Mouse (Mus musculus) spleen, adult 2 months (tissue): ENCODE measurements at regions not wholly inside any gene's neighbourhood (a gene's known extent, or its start where the extent isn't known, plus 50 kb on each side); places are given as distances from the start of the nearest gene placed in this dataset.
"Not testable (repeated sequence)": the region's sequence is repeated elsewhere in the genome, so short reads cannot be mapped to it uniquely, and the experiment has no call there.

Experiments used
- DNase-seq, 2 experiments: peaks; one replicate each; pipeline versions ENCODE4 v3.0.0 to v3.0.0-alpha.2; 2012 to 2021; ENCODE audit warnings: low spot score in 2 of 2, low read depth in 1 of 2
- H3K27ac ChIP-seq: fragments of 200-500 bp; 2 replicates; pipeline ENCODE4 v1.5.1; 2012; ENCODE audit warnings: low read length, inconsistent platforms; ENCODE audit not compliant: insufficient read depth
- H3K27me3 ChIP-seq: fragments of 200-500 bp; 2 replicates; pipeline ENCODE4 v1.6.1; 2012; ENCODE audit warnings: mild to moderate bottlenecking, moderate library complexity, low read length, inconsistent platforms; ENCODE audit not compliant: control insufficient read depth, insufficient read depth
- H3K36me3 ChIP-seq: fragments of 200-500 bp; 2 replicates; pipeline ENCODE4 v1.6.1; 2012; ENCODE audit warnings: mild to moderate bottlenecking, low read length, inconsistent platforms; ENCODE audit not compliant: control insufficient read depth, insufficient read depth
- H3K4me1 ChIP-seq: fragments of 200-500 bp; 2 replicates; pipeline ENCODE4 v1.6.1; 2011; ENCODE audit warnings: inconsistent platforms; ENCODE audit not compliant: control insufficient read depth, insufficient read depth, insufficient read length
- H3K4me3 ChIP-seq: fragments of 200-500 bp; 2 replicates; pipeline ENCODE4 v1.5.1; 2011; ENCODE audit warnings: mild to moderate bottlenecking, inconsistent platforms; ENCODE audit not compliant: insufficient read depth, insufficient read length; ENCODE audit errors: extremely low read depth
- CTCF ChIP-seq: fragments of 200-500 bp; IDR thresholded peaks from 2 replicates; pipeline ENCODE4 v1.5.1; 2011; ENCODE audit warnings: mild to moderate bottlenecking, inconsistent platforms; ENCODE audit not compliant: insufficient read depth, insufficient read length, insufficient replicate concordance; ENCODE audit errors: extremely low read depth
- POLR2A ChIP-seq: fragments of 200-500 bp; IDR thresholded peaks from 2 replicates; pipeline ENCODE4 v1.6.1; 2011; ENCODE audit warnings: low read depth, low read length, inconsistent platforms
- WGBS: fragments of 180-500 bp; shearing (Covaris S2); methylation state at CpG from one replicate; pipeline ENCODE4 v1.1.7; 2018; 5-methylcytosine and 5-hydroxymethylcytosine counted together

DNA sequence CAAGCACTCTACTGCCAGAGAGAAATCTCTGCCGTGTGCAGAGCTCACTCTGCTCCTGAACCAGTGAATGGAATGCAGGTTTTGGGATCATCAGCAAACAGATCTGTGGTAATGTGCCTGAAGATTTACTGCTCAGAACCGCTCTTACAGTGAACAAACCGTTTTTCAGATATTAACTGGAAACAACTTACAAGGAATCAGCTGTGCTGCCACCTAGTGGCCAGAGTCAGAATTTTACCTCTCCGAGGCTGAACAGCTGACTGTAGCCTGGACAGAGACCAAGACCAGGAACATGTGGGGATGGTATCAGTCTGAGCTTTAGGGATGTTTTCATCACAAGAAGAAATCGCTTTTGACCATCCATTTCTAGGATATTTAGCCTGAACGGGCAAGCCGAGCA is 65.3 kb downstream of the Gm15023 start:
- H3K27ac ChIP-seq, H3K36me3 ChIP-seq, H3K4me3 ChIP-seq, H3K27me3 ChIP-seq, H3K4me1 ChIP-seq: not testable (repeated sequence)
- WGBS: 40% methylated on average over 7 of the region's 7 CpGs
- DNase-seq: peak in 1 of 2 experiments; percentile 9

DNA sequence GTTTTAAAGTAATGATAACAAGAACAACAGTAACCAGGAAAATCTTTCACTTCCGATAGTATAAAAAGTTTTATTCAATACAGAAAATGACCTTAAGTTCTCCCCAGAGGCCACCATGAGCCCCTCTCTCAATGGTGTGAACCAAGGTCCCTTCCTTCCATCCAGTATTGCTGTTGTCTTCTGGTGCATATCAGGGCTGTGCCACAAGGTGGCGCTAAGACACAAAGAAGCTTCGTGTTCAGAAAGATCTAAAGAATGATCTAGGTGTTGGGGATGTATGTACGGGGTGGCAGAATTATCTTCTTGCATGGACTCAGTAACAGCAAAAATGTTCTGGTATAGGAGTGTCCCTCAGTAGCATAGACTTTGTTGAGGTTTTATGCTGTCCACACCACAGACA is 66.6 kb downstream of the Gm15023 start:
- not testable (repeated sequence) for H3K4me3 ChIP-seq, H3K4me1 ChIP-seq, H3K27ac ChIP-seq, H3K36me3 ChIP-seq, H3K27me3 ChIP-seq
- peak in 1 of 2 experiments; percentile 6 for DNase-seq
- 18% methylated on average over 4 of the region's 4 CpGs for WGBS

DNA sequence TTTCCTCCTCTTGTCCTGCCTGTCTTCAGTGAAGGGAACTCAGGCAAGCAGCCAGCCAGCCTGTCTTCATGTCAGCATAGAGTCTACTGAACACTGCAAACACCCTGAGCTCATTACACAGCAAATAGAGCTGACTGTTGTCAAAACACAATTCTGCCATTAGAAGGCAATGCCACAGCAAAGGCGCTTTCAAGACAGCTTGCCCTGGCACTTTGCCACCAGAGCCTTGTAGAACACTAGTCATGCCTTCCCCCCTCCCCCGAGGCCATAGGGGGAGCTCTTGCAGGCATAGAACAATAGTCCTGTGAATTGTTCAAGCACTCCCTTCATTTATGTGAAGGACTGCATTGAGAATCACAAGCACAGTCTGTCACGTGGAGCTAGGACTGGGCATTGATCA is 75.8 kb downstream of the Gm15023 start:
- Histone ChIP-seq H3K36me3 (no peaks in the 10 kb centered on the region), H3K4me1 (no peaks in the 10 kb centered on the region), H3K27me3 (no peaks in the 10 kb centered on the region), H3K27ac (no peak overlapping the region), H3K4me3 (no peak overlapping the region)
- no peak for TF ChIP-seq CTCF
- TF ChIP-seq POLR2A: no peak
- DNase-seq: no peak
- 67% methylated on average over 3 of the region's 3 CpGs for whole genome bisulfite sequencing

DNA sequence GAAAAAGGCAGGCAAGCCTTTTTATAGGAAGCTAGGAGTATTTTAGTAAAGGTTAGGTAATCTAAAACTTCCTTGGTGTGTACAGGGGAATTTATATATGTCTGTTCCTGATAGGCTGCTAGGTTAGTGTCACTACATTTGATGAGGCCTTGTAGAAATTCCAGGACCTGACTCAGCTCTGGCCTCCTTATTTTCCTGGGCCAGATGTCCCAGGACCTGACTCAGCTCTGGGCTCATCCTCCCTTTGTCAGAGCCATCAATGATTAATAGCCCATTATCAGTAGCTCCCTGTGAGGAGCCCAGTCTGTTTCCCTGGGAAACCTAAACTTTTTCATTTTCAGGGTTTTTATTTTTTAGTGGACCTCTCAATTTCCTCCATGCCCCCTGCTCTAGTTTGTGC is 79.3 kb downstream of the Gm15023 start:
- Histone ChIP-seq H3K27ac (no peak overlapping the region), H3K27me3 (no peaks in the 10 kb centered on the region), H3K4me3 (no peak overlapping the region), H3K36me3 (no peaks in the 10 kb centered on the region), H3K4me1 (no peaks in the 10 kb centered on the region)
- no peak for DNase-seq
- TF ChIP-seq CTCF (no peak), POLR2A (no peak)

DNA sequence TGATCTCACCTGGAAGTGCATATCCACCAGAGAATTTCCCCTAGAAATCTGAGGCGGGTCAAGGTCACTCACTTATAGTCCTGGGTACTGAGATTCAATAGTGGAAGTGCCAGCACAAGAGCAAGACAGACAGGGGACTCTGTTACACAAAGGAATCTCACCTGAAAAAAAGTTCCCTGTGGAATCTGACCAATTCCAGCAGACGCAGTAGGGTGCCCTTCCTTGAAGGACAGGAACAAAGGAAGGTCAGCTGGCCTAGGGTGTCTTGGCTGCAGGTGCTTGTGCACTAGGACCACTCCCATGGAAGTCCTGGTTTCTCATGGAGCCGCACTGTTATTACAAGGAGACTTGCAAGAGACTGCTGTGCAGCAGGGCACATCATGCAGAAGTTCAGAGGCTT is 81.2 kb downstream of the Gm15023 start:
- Histone ChIP-seq H3K27me3 (no peaks in the 10 kb centered on the region), H3K36me3 (no peaks in the 10 kb centered on the region), H3K27ac (no peak overlapping the region), H3K4me3 (no peak overlapping the region), H3K4me1 (no peaks in the 10 kb centered on the region)
- WGBS: 74% methylated on average over 3 of the region's 3 CpGs
- no peak for DNase-seq
- TF ChIP-seq CTCF (no peak), POLR2A (no peak)

DNA sequence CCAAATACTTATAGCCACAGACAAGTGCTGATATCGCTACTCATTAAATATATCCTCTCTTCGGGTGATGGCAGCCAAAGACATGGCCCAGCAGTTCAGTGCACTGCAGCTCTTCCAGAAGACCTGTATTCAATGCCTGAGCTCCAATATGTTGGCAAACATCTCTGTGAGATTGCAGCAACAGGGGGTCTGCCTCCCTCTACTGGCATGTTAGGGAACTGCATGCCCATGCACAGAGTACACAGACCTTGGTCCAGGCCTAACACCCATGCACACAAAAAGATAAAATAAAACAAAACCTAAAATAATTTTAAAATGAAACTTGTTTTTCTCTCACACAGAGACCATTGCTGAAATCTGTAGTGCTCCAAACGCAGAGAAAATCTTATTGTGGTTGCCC is 82.1 kb upstream of the Zmat1 start:
- 21% methylated on average over 3 of the region's 3 CpGs for WGBS
- not testable (repeated sequence) for H3K27me3 ChIP-seq, H3K36me3 ChIP-seq, H3K27ac ChIP-seq, H3K4me1 ChIP-seq, H3K4me3 ChIP-seq
- peak in 1 of 2 experiments; percentile 22 for DNase-seq
- peak; percentile 28; the same call in 1 of the 2 replicates for TF ChIP-seq CTCF

DNA sequence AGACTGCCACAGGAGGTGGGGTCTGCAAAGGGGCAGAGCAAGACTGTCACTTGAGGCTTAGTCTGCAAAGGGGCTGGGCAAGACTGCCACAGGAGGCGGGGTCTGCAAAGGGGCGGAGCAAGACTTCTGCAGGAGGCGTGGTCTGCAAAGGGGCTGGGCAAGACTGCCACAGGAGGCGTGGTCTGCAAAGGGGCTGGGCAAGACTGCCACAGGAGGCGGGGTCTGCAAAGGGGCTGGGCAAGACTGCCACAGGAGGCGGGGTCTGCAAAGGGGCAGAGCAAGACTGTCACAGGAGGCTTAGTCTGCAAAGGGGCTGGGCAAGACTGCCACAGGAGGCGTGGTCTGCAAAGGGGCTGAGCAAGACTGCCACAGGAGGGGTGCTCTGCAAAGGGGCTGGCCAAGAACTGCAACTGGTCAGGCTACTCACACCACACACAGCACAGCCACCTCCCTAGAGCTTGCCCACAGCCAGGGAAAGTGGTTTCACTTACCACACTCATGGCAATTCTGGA is 78.1 kb upstream of the Zmat1 start:
- WGBS: 60% methylated on average over 7 of the region's 7 CpGs
- not testable (repeated sequence) for H3K27ac ChIP-seq, H3K4me1 ChIP-seq, H3K27me3 ChIP-seq, DNase-seq, H3K4me3 ChIP-seq, H3K36me3 ChIP-seq

DNA sequence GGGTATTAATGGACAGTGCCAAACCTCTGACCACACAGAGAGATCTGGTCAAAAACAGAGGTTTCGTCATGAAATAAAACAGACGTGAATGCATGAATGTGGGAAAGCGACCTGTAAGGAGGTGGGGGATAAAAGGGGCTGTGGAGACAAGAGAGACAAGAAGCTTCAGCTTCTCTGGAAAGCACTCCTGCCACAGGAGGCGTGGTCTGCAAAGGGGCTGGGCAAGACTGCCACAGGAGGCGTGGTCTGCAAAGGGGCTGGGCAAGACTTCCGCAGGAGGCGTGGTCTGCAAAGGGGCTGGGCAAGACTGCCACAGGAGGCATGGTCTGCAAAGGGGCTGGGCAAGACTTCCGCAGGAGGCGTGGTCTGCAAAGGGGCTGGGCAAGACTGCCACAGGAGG is 77.6 kb upstream of the Zmat1 start:
- DNase-seq, H3K36me3 ChIP-seq, H3K27me3 ChIP-seq, H3K4me3 ChIP-seq, H3K27ac ChIP-seq, H3K4me1 ChIP-seq: not testable (repeated sequence)
- WGBS: 64% methylated on average over 7 of the region's 9 CpGs

DNA sequence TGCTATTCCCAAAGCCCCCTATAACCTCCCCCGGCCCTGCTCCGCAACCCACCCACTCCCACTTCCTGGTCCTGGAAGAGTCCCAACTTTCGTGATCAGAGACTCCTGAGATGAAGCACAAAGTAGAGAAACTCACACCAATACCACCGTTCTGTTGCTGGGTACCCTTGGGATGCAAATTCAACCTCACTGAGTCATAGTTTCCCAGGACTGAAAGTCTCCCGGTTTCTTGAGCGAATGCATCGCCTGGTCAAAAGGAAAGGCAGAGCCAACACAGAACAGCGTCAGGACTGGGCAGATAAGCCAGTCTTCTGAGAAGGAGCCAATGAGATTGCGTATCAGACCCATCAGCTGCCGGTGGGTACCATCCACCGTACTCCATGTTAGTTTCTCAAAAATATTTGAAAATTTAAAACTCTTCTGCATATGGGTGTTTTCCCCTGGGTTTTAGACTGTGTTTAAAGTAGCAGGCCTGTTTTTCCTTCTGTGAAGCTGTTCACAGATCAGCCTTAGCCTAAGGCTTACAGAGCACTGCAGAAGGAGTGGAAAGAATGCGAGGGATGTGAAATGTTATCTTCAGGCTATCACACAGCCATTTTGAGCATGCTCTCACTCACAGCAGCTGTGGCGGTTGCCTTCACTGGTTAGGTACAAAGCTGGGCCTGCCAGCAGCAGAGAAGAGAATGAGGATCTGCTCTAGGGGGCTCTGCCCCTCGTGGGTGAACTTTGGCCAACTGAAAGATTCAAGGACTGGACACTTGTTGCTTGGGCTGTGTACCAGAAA is 77.0 kb upstream of the Zmat1 start:
- WGBS: 81% methylated on average over 14 of the region's 14 CpGs
- not testable (repeated sequence) for H3K4me3 ChIP-seq, H3K4me1 ChIP-seq, H3K36me3 ChIP-seq, DNase-seq, H3K27ac ChIP-seq, H3K27me3 ChIP-seq
